Mouse (Mus musculus) ES-E14 (cell line): ENCODE measurements around the gene Zxdc. TPM values are rescaled to one million over a fixed set of nuclear protein-coding genes. Genes with fewer than 3 reads are reported as not detected.

Experiments
- DNase-seq: peaks from one replicate; pipeline ENCODE4 v3.0.0-alpha.2; 2013; ENCODE audit warnings: low read depth, low spot score
- H3K27ac ChIP-seq: 2 replicates; pipeline ENCODE4 v1.5.1; 2012; ENCODE audit warnings: low read depth, mild to moderate bottlenecking, low read length, moderate library complexity, mixed read lengths; ENCODE audit not compliant: poor library complexity, insufficient read depth, severe bottlenecking
- H3K36me3 ChIP-seq: 2 replicates; pipeline ENCODE4 v1.6.1; 2012; ENCODE audit warnings: mild to moderate bottlenecking, low read length, moderate library complexity, mixed read lengths; ENCODE audit not compliant: control insufficient read depth, poor library complexity, insufficient read depth, severe bottlenecking
- H3K4me1 ChIP-seq, 2 experiments: fragments of 150-350 bp in 1 of 2; sonication (generic) in 1 of 2; 2 replicates each; pipeline ENCODE4 v1.6.1; 2012; ENCODE audit warnings: low read length in 2 of 2, mild to moderate bottlenecking in 1 of 2, mixed read lengths in 1 of 2; ENCODE audit not compliant: control insufficient read depth in 2 of 2, insufficient read depth in 2 of 2, poor library complexity in 1 of 2
- H3K4me3 ChIP-seq, 2 experiments: fragments of 150-350 bp in 1 of 2; sonication (generic) in 1 of 2; 2 replicates each; pipeline ENCODE4 v1.5.1; 2012; ENCODE audit warnings: low read length in 2 of 2, low read depth in 1 of 2, mild to moderate bottlenecking in 1 of 2, mixed read lengths in 1 of 2; ENCODE audit not compliant: insufficient read depth in 1 of 2, poor library complexity in 1 of 2, severe bottlenecking in 1 of 2
- H3K9ac ChIP-seq: 2 replicates; pipeline ENCODE4 v1.6.1; 2012; ENCODE audit warnings: low read depth, mild to moderate bottlenecking, low read length, mixed read lengths; ENCODE audit not compliant: poor library complexity, insufficient read depth, severe bottlenecking
- H3K9me3 ChIP-seq: fragments of 150-350 bp; sonication (generic); 2 replicates; pipeline ENCODE4 v1.6.1; 2012; ENCODE audit warnings: low read depth, mild to moderate bottlenecking, low read length; ENCODE audit not compliant: control insufficient read depth, insufficient read depth
- CHD2 ChIP-seq: IDR thresholded peaks from 2 replicates; pipeline ENCODE4 v1.6.1; 2014; ENCODE audit warnings: mild to moderate bottlenecking, low read depth, low read length, inconsistent platforms
- HCFC1 ChIP-seq: IDR thresholded peaks from 2 replicates; pipeline ENCODE4 v1.6.1; 2012; ENCODE audit warnings: low read length, inconsistent platforms, borderline replicate concordance; ENCODE audit not compliant: insufficient read depth
- MAFK ChIP-seq: IDR thresholded peaks from 2 replicates; pipeline ENCODE4 v1.6.1; 2014; ENCODE audit warnings: mild to moderate bottlenecking, low read depth, low read length, inconsistent platforms; ENCODE audit not compliant: insufficient read depth
- ZC3H11A ChIP-seq: IDR thresholded peaks from 2 replicates; pipeline ENCODE4 v1.6.1; 2012; ENCODE audit warnings: low read depth, mild to moderate bottlenecking, inconsistent platforms, low read length, borderline replicate concordance
- ZNF384 ChIP-seq: IDR thresholded peaks from 2 replicates; pipeline ENCODE4 v1.6.1; 2012; ENCODE audit warnings: low read depth, low read length, inconsistent platforms
- in situ Hi-C, 2 experiments: fragments of 600-800 bp; cut with MboI; formaldehyde crosslinking; loops; one replicate each; pipeline ENCODE4 v1.15.1; 2025; ENCODE audit warnings: low sequenced_read_pairs in 2 of 2, inconsistent platforms in 1 of 2; ENCODE audit not compliant: unreplicated experiment in 2 of 2
- total RNA-seq: library from RNA; depleted of rRNA; stranded (reverse); fragments of 300-350 nt; gene quantifications from 2 replicates; pipeline ENCODE4 v1.2.3, GENCODE M21; 2012

Zxdc gene
- total RNA-seq, 1 experiment: 12.0 TPM

- peak; percentile 83 for DNase-seq
- in situ Hi-C loops: no loop called here
Measured at GRCm38 (mm10) chr6:90435195-90435618, 65.9 kb downstream of the Zxdc start.

DNA sequence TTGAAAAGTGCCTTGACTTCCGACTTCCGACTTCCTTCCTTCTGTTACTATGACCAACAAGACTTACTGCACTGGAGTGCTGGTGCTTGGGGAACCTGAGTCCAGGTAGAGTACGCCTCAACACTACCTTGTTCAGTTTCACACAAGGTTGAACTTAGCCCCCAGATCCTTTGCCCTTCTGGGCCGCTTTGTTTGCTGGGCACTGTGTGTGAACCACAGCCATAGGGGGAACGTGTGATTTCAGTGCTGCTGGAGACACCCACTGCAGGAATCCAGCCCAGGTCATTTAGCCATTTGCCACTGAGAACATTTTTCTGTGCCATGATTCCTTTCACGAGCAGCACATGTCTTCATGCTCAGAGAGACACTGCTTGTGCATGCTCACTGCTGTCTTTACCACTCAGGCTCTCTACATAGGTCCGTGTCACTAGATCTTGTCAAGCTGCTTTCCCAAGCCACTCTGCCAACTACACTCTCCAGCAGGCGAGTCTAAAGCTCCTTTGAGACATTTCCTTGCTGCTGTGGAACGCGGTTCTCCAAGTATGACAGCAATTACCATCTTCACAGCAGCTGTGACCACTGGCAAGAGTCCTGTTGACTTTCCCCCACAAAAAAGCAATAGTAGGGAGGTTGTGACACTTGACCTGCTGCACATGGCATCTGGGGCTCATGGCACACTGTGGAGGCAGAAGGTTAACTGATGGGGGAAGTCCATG, 67.1 kb downstream of the Zxdc start:
- peaks cover 0 to 19% of the 10 kb centered on the region in 2 experiments; a peak in 3 of 4 replicates for H3K4me1 ChIP-seq
- peak overlapping the region; percentile 84 for H3K27ac ChIP-seq
- in situ Hi-C loops: no loop called here
- no peak overlapping the region for H3K4me3 ChIP-seq
- H3K9ac ChIP-seq: peak overlapping the region; percentile 60; the same call in 1 of the 2 replicates
- no peak for DNase-seq
- TF ChIP-seq ZC3H11A: no peak
- TF ChIP-seq MAFK: no peak
- TF ChIP-seq HCFC1: no peak
- TF ChIP-seq ZNF384: no peak
- no peak for TF ChIP-seq CHD2
- H3K9me3 ChIP-seq: no peaks in the 10 kb centered on the region
- peaks cover 8% of the 10 kb centered on the region for H3K36me3 ChIP-seq

More at GRCm38 (mm10) chr6:90435195-90435618, 65.9 kb downstream of the Zxdc start:
- peak overlapping the region; percentile 52; the same call in 1 of the 2 replicates for H3K9ac ChIP-seq
- peaks cover 8% of the 10 kb centered on the region for H3K36me3 ChIP-seq
- peak overlapping the region; percentile 4; the same call in 1 of the 2 replicates for H3K27ac ChIP-seq
- no peaks in the 10 kb centered on the region for H3K9me3 ChIP-seq
- no peak overlapping the region for H3K4me3 ChIP-seq
- peaks cover 0 to 19% of the 10 kb centered on the region in 2 experiments; a peak in 3 of 4 replicates for H3K4me1 ChIP-seq
- TF ChIP-seq ZNF384 (peak; percentile 97), MAFK (no peak), HCFC1 (no peak), ZC3H11A (peak; percentile 39; the same call in 1 of the 2 replicates), CHD2 (no peak)

GRCm38 (mm10) chr6:90437041-90437440, 67.7 kb downstream of the Zxdc start:
- in situ Hi-C loops: no loop called here
- H3K4me3 ChIP-seq: peak overlapping the region; percentile 27 to 47
- peak overlapping the region; percentile 60; the same call in 1 of the 2 replicates for H3K9ac ChIP-seq
- no peak for TF ChIP-seq ZNF384
- no peak for TF ChIP-seq ZC3H11A
- TF ChIP-seq CHD2: no peak
- TF ChIP-seq MAFK: no peak
- TF ChIP-seq HCFC1: no peak
- H3K9me3 ChIP-seq: no peaks in the 10 kb centered on the region
- peaks cover 8% of the 10 kb centered on the region for H3K36me3 ChIP-seq
- peak overlapping the region; percentile 84 for H3K27ac ChIP-seq
- peaks cover 0 to 18% of the 10 kb centered on the region in 2 experiments; a peak in 3 of 4 replicates for H3K4me1 ChIP-seq
- no peak for DNase-seq

GRCm38 (mm10) chr6:90446883-90447282, 77.6 kb downstream of the Zxdc start:
- TF ChIP-seq CHD2 (no peak), ZNF384 (no peak), MAFK (no peak), ZC3H11A (no peak), HCFC1 (no peak)
- no peak overlapping the region for H3K9ac ChIP-seq
- peaks cover 4 to 15% of the 10 kb centered on the region in 2 experiments; a peak in 2 of 4 replicates for H3K4me1 ChIP-seq
- DNase-seq: no peak
- no peaks in the 10 kb centered on the region for H3K9me3 ChIP-seq
- in situ Hi-C loops: no loop called here
- no peak overlapping the region for H3K27ac ChIP-seq
- H3K36me3 ChIP-seq: no peaks in the 10 kb centered on the region; the same call in 1 of the 2 replicates
- H3K4me3 ChIP-seq: no peak overlapping the region
